Mouse (Mus musculus) thymus, adult 2 months (tissue): ENCODE measurements around the gene Mvd.

Experiments
- CTCF ChIP-seq: fragments of 200-500 bp; IDR thresholded peaks from 2 replicates; pipeline ENCODE4 v1.5.1; 2012; ENCODE audit warnings: mild to moderate bottlenecking, control low read depth, low read length, moderate library complexity, borderline replicate concordance; ENCODE audit not compliant: control insufficient read depth, poor library complexity, insufficient read depth; ENCODE audit errors: extremely low read depth
- POLR2A ChIP-seq: fragments of 200-500 bp; IDR thresholded peaks from 2 replicates; pipeline ENCODE4 v1.6.1; 2012; ENCODE audit warnings: mild to moderate bottlenecking, low read length, control low read depth, moderate library complexity; ENCODE audit not compliant: control insufficient read depth, poor library complexity, insufficient read depth; ENCODE audit errors: extremely low read depth

GRCm38 (mm10) chr8:122405146-122405805, 37.9 kb downstream of the Mvd start:
- TF ChIP-seq CTCF (no peak), POLR2A (no peak)
